Mouse (Mus musculus) heart, adult 2 months (tissue): ENCODE results near the gene Cmss1.

Source experiments
- CTCF ChIP-seq: fragments of 200-600 bp; IDR thresholded peaks from 2 replicates; pipeline ENCODE4 v1.8.1; 2022; ENCODE audit warnings: antibody characterized with exemption, mild to moderate bottlenecking, moderate library complexity
- EP300 ChIP-seq: fragments of 200-500 bp; IDR thresholded peaks from 2 replicates; pipeline ENCODE4 v1.6.1; 2011; ENCODE audit warnings: low read depth, low read length, control low read depth; ENCODE audit not compliant: insufficient read depth
- POLR2A ChIP-seq: fragments of 200-500 bp; IDR thresholded peaks from 2 replicates; pipeline ENCODE4 v1.6.1; 2011; ENCODE audit warnings: mild to moderate bottlenecking, low read depth, low read length, control low read depth; ENCODE audit not compliant: insufficient read depth

DNA sequence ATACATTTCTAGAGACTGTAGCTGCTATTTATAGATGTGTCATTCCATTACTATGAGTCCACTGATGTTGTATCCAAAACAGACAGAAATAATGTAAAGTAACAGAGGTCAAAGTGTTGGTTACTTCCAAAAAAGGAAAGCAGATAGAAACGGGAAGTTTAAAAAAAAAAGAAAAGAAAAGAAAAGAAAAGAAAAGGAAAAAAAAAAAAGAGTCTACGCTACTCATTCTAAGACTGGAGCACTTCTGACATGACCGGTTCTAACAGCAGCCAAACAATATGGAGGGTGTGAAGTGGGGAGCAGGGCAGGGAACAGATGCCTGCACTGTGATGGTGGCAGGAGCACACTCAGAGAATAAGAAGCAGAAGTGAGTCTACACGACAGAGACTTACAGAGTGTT lies 78.2 kb downstream of the Cmss1 start:
- TF ChIP-seq EP300 (no peak), POLR2A (no peak), CTCF (no peak)
